Mouse (Mus musculus) limb, embryonic 10.5 days (tissue): ENCODE data around the gene Colec11. TPM values are rescaled to one million over a fixed set of nuclear protein-coding genes. Genes with fewer than 3 reads are reported as not detected.

Source experiments
- DNase-seq: peaks from one replicate; pipeline ENCODE4 v3.0.0-alpha.2; 2017; ENCODE audit warnings: low spot score
- H3K27ac ChIP-seq: fragments of 300-500 bp; sonication (generic); 2 replicates; pipeline ENCODE4 v1.5.1; 2016; ENCODE audit warnings: mild to moderate bottlenecking
- H3K27me3 ChIP-seq: fragments of 300-500 bp; sonication (generic); 2 replicates; pipeline ENCODE4 v1.6.1; 2016; ENCODE audit warnings: low read depth, mild to moderate bottlenecking; ENCODE audit not compliant: poor library complexity, severe bottlenecking
- H3K36me3 ChIP-seq: fragments of 300-500 bp; sonication (generic); 2 replicates; pipeline ENCODE4 v1.6.1; 2016; ENCODE audit warnings: mild to moderate bottlenecking, moderate library complexity
- H3K4me1 ChIP-seq: fragments of 300-500 bp; sonication (generic); 2 replicates; pipeline ENCODE4 v1.6.1; 2016
- H3K4me3 ChIP-seq: fragments of 300-500 bp; sonication (generic); 2 replicates; pipeline ENCODE4 v1.5.1; 2016; ENCODE audit warnings: mild to moderate bottlenecking, moderate library complexity
- H3K9me3 ChIP-seq: fragments of 300-500 bp; sonication (generic); replicated peaks from 2 replicates; pipeline ENCODE4 v1.6.1; 2016; ENCODE audit warnings: mild to moderate bottlenecking
- WGBS: fragments of 180-500 bp; shearing (Covaris S2); methylation state at CpG from one replicate; pipeline ENCODE4 v1.1.7; 2016; 5-methylcytosine and 5-hydroxymethylcytosine counted together
- polyA plus RNA-seq: library from polyadenylated mRNA; unstranded; fragments of >200 nt; fragmentation: Nextera tagmentation; extraction: Ambion mirVana; gene quantifications from 2 replicates; pipeline ENCODE4 v1.2.1, GENCODE M21; 2016

Gene Colec11
- polyA plus RNA-seq, 1 experiment from 2014 or later = not detected

- H3K36me3 ChIP-seq = no peaks in the 10 kb centered on the region
- no peak for DNase-seq
- H3K27me3 ChIP-seq = no peaks in the 10 kb centered on the region
- H3K4me1 ChIP-seq = peaks cover 8% of the 10 kb centered on the region; the same call in 1 of the 2 replicates
- H3K4me3 ChIP-seq = no peak overlapping the region
- no peaks in the 10 kb centered on the region for H3K9me3 ChIP-seq
- no peak overlapping the region for H3K27ac ChIP-seq
Observed at GRCm38 (mm10) chr12:28596851-28597250, 26.3 kb downstream of the Colec11 start.

- 51% methylated on average over 13 of the region's 13 CpGs for WGBS
Observed at GRCm38 (mm10) chr12:28590428-28590827, 32.7 kb downstream of the Colec11 start.

GRCm38 (mm10) chr12:28589090-28589868, 33.9 kb downstream of the Colec11 start:
- Histone ChIP-seq H3K36me3 (no peaks in the 10 kb centered on the region), H3K27me3 (peaks cover 35% of the 10 kb centered on the region), H3K9me3 (no peaks in the 10 kb centered on the region), H3K4me1 (peaks cover 17% of the 10 kb centered on the region), H3K27ac (peak overlapping the region; percentile 53; the same call in 1 of the 2 replicates), H3K4me3 (peak overlapping the region; percentile 61)
- peak; percentile 83 for DNase-seq
- WGBS = 9% methylated on average over 24 of the region's 24 CpGs

More at GRCm38 (mm10) chr12:28590428-28590827, 32.7 kb downstream of the Colec11 start:
- H3K9me3 ChIP-seq = no peaks in the 10 kb centered on the region
- H3K4me1 ChIP-seq = peaks cover 17% of the 10 kb centered on the region
- H3K27ac ChIP-seq = no peak overlapping the region
- H3K36me3 ChIP-seq = no peaks in the 10 kb centered on the region
- peaks cover 35% of the 10 kb centered on the region for H3K27me3 ChIP-seq
- DNase-seq = no peak
- no peak overlapping the region for H3K4me3 ChIP-seq

- Histone ChIP-seq H3K27me3 (peaks cover 35% of the 10 kb centered on the region), H3K9me3 (no peaks in the 10 kb centered on the region), H3K4me1 (peaks cover 16% of the 10 kb centered on the region), H3K4me3 (no peak overlapping the region), H3K27ac (no peak overlapping the region), H3K36me3 (no peaks in the 10 kb centered on the region)
- WGBS = 89% methylated on average over 6 of the region's 6 CpGs
- no peak for DNase-seq
Observed at GRCm38 (mm10) chr12:28587949-28588348, 35.2 kb downstream of the Colec11 start.

- H3K36me3 ChIP-seq = no peaks in the 10 kb centered on the region
- no peak overlapping the region for H3K4me3 ChIP-seq
- H3K4me1 ChIP-seq = no peaks in the 10 kb centered on the region
- WGBS = 76% methylated on average over 3 of the region's 3 CpGs
- no peak overlapping the region for H3K27ac ChIP-seq
- H3K27me3 ChIP-seq = peaks cover 13% of the 10 kb centered on the region
- H3K9me3 ChIP-seq = no peaks in the 10 kb centered on the region
- no peak for DNase-seq
Observed at GRCm38 (mm10) chr12:28584036-28584435, 39.1 kb downstream of the Colec11 start.

- Histone ChIP-seq H3K4me3 (no peak within 1 kb of the TSS), H3K27me3 (no peaks in the 10 kb centered on the region), H3K36me3 (no peaks in the 10 kb centered on the region), H3K9me3 (no peaks in the 10 kb centered on the region), H3K4me1 (no peaks in the 10 kb centered on the region), H3K27ac (no peak within 1 kb of the TSS)
- DNase-seq = no peak
- WGBS = 85% methylated on average over 8 of the region's 8 CpGs
Observed at GRCm38 (mm10) chr12:28582423-28582822, 40.8 kb downstream of the Colec11 start, which contains the start of gene Allc. Gene Allc (minus strand): TSS chr12:28582523.

- H3K36me3 ChIP-seq = no peaks in the 10 kb centered on the region
- no peak overlapping the region for H3K4me3 ChIP-seq
- H3K9me3 ChIP-seq = no peaks in the 10 kb centered on the region
- no peaks in the 10 kb centered on the region for H3K27me3 ChIP-seq
- WGBS = 33% methylated on average over 4 of the region's 4 CpGs
- H3K27ac ChIP-seq = no peak overlapping the region
- no peaks in the 10 kb centered on the region for H3K4me1 ChIP-seq
- peak; percentile 57 for DNase-seq
Observed at GRCm38 (mm10) chr12:28579132-28579531, 44.0 kb downstream of the Colec11 start.

GRCm38 (mm10) chr12:28578147-28578546, 45.0 kb downstream of the Colec11 start:
- H3K27me3 ChIP-seq = no peaks in the 10 kb centered on the region
- H3K4me1 ChIP-seq = no peaks in the 10 kb centered on the region
- H3K9me3 ChIP-seq = no peaks in the 10 kb centered on the region
- WGBS = 90% methylated on average over 3 of the region's 3 CpGs
- H3K36me3 ChIP-seq = no peaks in the 10 kb centered on the region
- H3K27ac ChIP-seq = no peak overlapping the region
- no peak for DNase-seq
- no peak overlapping the region for H3K4me3 ChIP-seq

GRCm38 (mm10) chr12:28575366-28576070, 47.7 kb downstream of the Colec11 start:
- Histone ChIP-seq H3K27me3 (no peaks in the 10 kb centered on the region), H3K27ac (no peak overlapping the region), H3K9me3 (no peaks in the 10 kb centered on the region), H3K36me3 (no peaks in the 10 kb centered on the region), H3K4me3 (no peak overlapping the region), H3K4me1 (no peaks in the 10 kb centered on the region)
- DNase-seq = no peak
- WGBS = 80% methylated on average over 6 of the region's 6 CpGs

GRCm38 (mm10) chr12:28572241-28572640, 50.9 kb downstream of the Colec11 start:
- Histone ChIP-seq H3K9me3 (no peaks in the 10 kb centered on the region), H3K4me3 (no peak overlapping the region), H3K36me3 (no peaks in the 10 kb centered on the region), H3K4me1 (no peaks in the 10 kb centered on the region), H3K27ac (no peak overlapping the region), H3K27me3 (no peaks in the 10 kb centered on the region)
- no peak for DNase-seq
- 94% methylated on average over 2 of the region's 2 CpGs for WGBS

GRCm38 (mm10) chr12:28552299-28552698, 70.9 kb downstream of the Colec11 start, which contains the start of gene Dcdc2c:
Gene Dcdc2c (minus strand): TSS chr12:28552399.
- no peaks in the 10 kb centered on the region for H3K36me3 ChIP-seq
- peaks cover 16% of the 10 kb centered on the region; the same call in 1 of the 2 replicates for H3K27me3 ChIP-seq
- H3K4me3 ChIP-seq = 0 out of 2 replicates have a peak within 1 kb of the TSS, but pooled peaks have one; percentile 1
- H3K27ac ChIP-seq = no peak within 1 kb of the TSS
- H3K9me3 ChIP-seq = no peaks in the 10 kb centered on the region
- no peak for DNase-seq
- H3K4me1 ChIP-seq = peaks cover 4% of the 10 kb centered on the region
- 76% methylated on average over 15 of the region's 15 CpGs for WGBS

- Histone ChIP-seq H3K9me3 (no peaks in the 10 kb centered on the region), H3K36me3 (no peaks in the 10 kb centered on the region), H3K27ac (no peak overlapping the region), H3K4me3 (0 out of 2 replicates have a peak overlapping the region, but pooled peaks have one; percentile 1), H3K4me1 (peaks cover 4% of the 10 kb centered on the region), H3K27me3 (peaks cover 16% of the 10 kb centered on the region; the same call in 1 of the 2 replicates)
- 65% methylated on average over 18 of the region's 18 CpGs for WGBS
- DNase-seq = no peak
Observed at GRCm38 (mm10) chr12:28551775-28552174, 71.4 kb downstream of the Colec11 start.

GRCm38 (mm10) chr12:28548887-28549286, 74.3 kb downstream of the Colec11 start:
- WGBS = 71% methylated on average over 4 of the region's 4 CpGs
- H3K27ac ChIP-seq = no peak overlapping the region
- DNase-seq = no peak
- no peaks in the 10 kb centered on the region for H3K36me3 ChIP-seq
- H3K4me1 ChIP-seq = peaks cover 4% of the 10 kb centered on the region
- peaks cover 16% of the 10 kb centered on the region; the same call in 1 of the 2 replicates for H3K27me3 ChIP-seq
- no peaks in the 10 kb centered on the region for H3K9me3 ChIP-seq
- H3K4me3 ChIP-seq = no peak overlapping the region
